ENCODE assay signal across 8 mouse cellular contexts in genomic region chr17:13550896-13551267, GRCm38 (mm10).
DNase-seq lines count a peak whose midpoint lies in the region; ATAC-seq and TF ChIP-seq lines count a peak whose summit lies in the region.
"Not testable (repeated sequence)": the region's sequence is repeated elsewhere in the genome, so short reads cannot be mapped to it uniquely, and the experiment has no call there.

No protein-coding gene starts in this region.

- not testable (repeated sequence) for H3K4me3 ChIP-seq in G1E (ENCODE audit: low read depth, low read length); heart, embryonic 14.5 days (ENCODE audit: control insufficient read depth in 1 of 2, insufficient read depth in 1 of 2, low read depth in 1 of 2, low read length in 2 of 2); hindbrain, embryonic 16.5 days (ENCODE audit: low read length); limb, embryonic 15.5 days; lung, embryonic 14.5 days (ENCODE audit: low read depth, low read length); midbrain, embryonic 14.5 days (replicated peaks; ENCODE audit: low read depth, low read length); neural tube, embryonic 14.5 days (ENCODE audit: low read depth, low read length)

- H3K27me3 ChIP-seq in G1E (ENCODE audit: insufficient read depth, low read length); heart, embryonic 14.5 days (ENCODE audit: control insufficient read depth, insufficient read depth, low read length); hindbrain, embryonic 16.5 days (replicated peaks; ENCODE audit: control insufficient read depth, insufficient read depth, low read length); limb, embryonic 15.5 days; lung, embryonic 14.5 days (ENCODE audit: insufficient read depth, low read length); midbrain, embryonic 14.5 days (ENCODE audit: control insufficient read depth, insufficient read depth, low read length); neural tube, embryonic 14.5 days (ENCODE audit: control insufficient read depth, insufficient read depth, low read length): not testable (repeated sequence)

- H3K36me3 ChIP-seq in G1E (replicated peaks); heart, embryonic 14.5 days (ENCODE audit: control insufficient read depth, insufficient read depth, low read length); hindbrain, embryonic 16.5 days (ENCODE audit: control insufficient read depth, insufficient read depth, low read length); limb, embryonic 15.5 days; lung, embryonic 14.5 days (ENCODE audit: insufficient read depth); midbrain, embryonic 14.5 days (ENCODE audit: control insufficient read depth, insufficient read depth, low read length); neural tube, embryonic 14.5 days (ENCODE audit: control insufficient read depth, insufficient read depth, low read length): not testable (repeated sequence)

- H3K9ac ChIP-seq in heart, embryonic 14.5 days (ENCODE audit: low read length); hindbrain, embryonic 16.5 days (ENCODE audit: low read depth, low read length); limb, embryonic 15.5 days; lung, embryonic 14.5 days; midbrain, embryonic 14.5 days (replicated peaks; ENCODE audit: low read length); neural tube, embryonic 14.5 days (replicated peaks; ENCODE audit: low read depth, low read length): not testable (repeated sequence)

- 0 out of 2 replicates have a peak, but pooled peaks have one; percentile 7 for ATAC-seq in G1E (ENCODE audit: extremely low read depth, insufficient number of reproducible peaks, low FRiP score, poor library complexity, severe bottlenecking)
- peak; percentile 36 for ATAC-seq in erythroid progenitor cell, adult 5-6 weeks (replicated peaks; ENCODE audit: low FRiP score, poor library complexity, severe bottlenecking)
- peak; percentile 60 for ATAC-seq in heart, embryonic 14.5 days (ENCODE audit: insufficient number of reproducible peaks, insufficient read depth, low FRiP score, low read depth)
- ATAC-seq in hindbrain, embryonic 16.5 days, result peak; percentile 26; the same call in 1 of the 2 replicates
- ATAC-seq in limb, embryonic 15.5 days (ENCODE audit: insufficient number of reproducible peaks, low FRiP score, low TSS enrichment, low read depth), result peak; percentile 42
- peak; percentile 36; the same call in 1 of the 2 replicates for ATAC-seq in lung, embryonic 14.5 days (ENCODE audit: insufficient read depth)
- ATAC-seq in midbrain, embryonic 14.5 days (ENCODE audit: low FRiP score, low TSS enrichment), result peak; percentile 57
- peak; percentile 49; the same call in 1 of the 2 replicates for ATAC-seq in neural tube, embryonic 14.5 days (ENCODE audit: low read depth)

- peaks cover 51% of the 10 kb centered on the region for H3K9me3 ChIP-seq in G1E (replicated peaks)
- peaks cover 52% of the 10 kb centered on the region for H3K9me3 ChIP-seq in heart, embryonic 14.5 days (ENCODE audit: control insufficient read depth, low read length)
- H3K9me3 ChIP-seq in hindbrain, embryonic 16.5 days (ENCODE audit: control insufficient read depth, low read length), result peaks cover 38% of the 10 kb centered on the region
- H3K9me3 ChIP-seq in limb, embryonic 15.5 days, result peaks cover 44% of the 10 kb centered on the region
- H3K9me3 ChIP-seq in lung, embryonic 14.5 days (ENCODE audit: low read depth, low read length), result peaks cover 32% of the 10 kb centered on the region
- peaks cover 51% of the 10 kb centered on the region for H3K9me3 ChIP-seq in midbrain, embryonic 14.5 days (ENCODE audit: control insufficient read depth, low read length)
- H3K9me3 ChIP-seq in neural tube, embryonic 14.5 days (ENCODE audit: control insufficient read depth, low read length), result peaks cover 43% of the 10 kb centered on the region

- H3K4me2 ChIP-seq in heart, embryonic 14.5 days (ENCODE audit: low read length); hindbrain, embryonic 16.5 days (ENCODE audit: low read length); limb, embryonic 15.5 days; lung, embryonic 14.5 days; midbrain, embryonic 14.5 days (ENCODE audit: low read length); neural tube, embryonic 14.5 days (ENCODE audit: low read depth, low read length): not testable (repeated sequence)

- H3K27ac ChIP-seq in heart, embryonic 14.5 days (replicated peaks in 1 of 2; ENCODE audit: control insufficient read depth in 1 of 2, insufficient read depth in 1 of 2, low read depth in 2 of 2, low read length in 2 of 2); hindbrain, embryonic 16.5 days (ENCODE audit: low read depth, low read length); limb, embryonic 15.5 days; lung, embryonic 14.5 days (ENCODE audit: low read depth); midbrain, embryonic 14.5 days (replicated peaks; ENCODE audit: low read depth, low read length); neural tube, embryonic 14.5 days (ENCODE audit: low read depth, low read length): not testable (repeated sequence)

- not testable (repeated sequence) for DNase-seq in G1E (ENCODE audit: low spot score); lung, embryonic 14.5 days; midbrain, embryonic 14.5 days

- not testable (repeated sequence) for TF ChIP-seq CTCF in G1E (IDR thresholded peaks at IDR 0.05; ENCODE audit: low read depth, low read length); lung, embryonic 14.5 days (IDR thresholded peaks at IDR 0.05; ENCODE audit: low read depth)

- not testable (repeated sequence) for H3K4me1 ChIP-seq in G1E (ENCODE audit: insufficient read depth, low read depth, low read length); heart, embryonic 14.5 days (ENCODE audit: control insufficient read depth in 2 of 2, insufficient read depth in 2 of 2, low read length in 2 of 2); hindbrain, embryonic 16.5 days (ENCODE audit: control insufficient read depth, insufficient read depth, low read depth, low read length); limb, embryonic 15.5 days; lung, embryonic 14.5 days (ENCODE audit: insufficient read depth); midbrain, embryonic 14.5 days (ENCODE audit: control insufficient read depth, insufficient read depth, low read length); neural tube, embryonic 14.5 days (ENCODE audit: control insufficient read depth, insufficient read depth, low read length)

Comparison
In these comparisons a context has a peak if more than half of its experiments do, and no peak if none do; other contexts are left out.
1. ATAC-seq: peak in every context shown above with its lines; median percentile 60 in heart, embryonic 14.5 days; 57 in midbrain, embryonic 14.5 days; 49 in neural tube, embryonic 14.5 days; 42 in limb, embryonic 15.5 days; 36 in erythroid progenitor cell, adult 5-6 weeks; 36 in lung, embryonic 14.5 days; 26 in hindbrain, embryonic 16.5 days; 7 in G1E.